In genomic region chr2:173157376-173157775, GRCm38 (mm10) we compare ENCODE assay signal across 34 mouse cellular contexts. TPM values are rescaled to one million over a fixed set of nuclear protein-coding genes. Genes with fewer than 3 reads are reported as not detected.
DNase-seq lines count a peak whose midpoint lies in the region; ATAC-seq lines count a peak whose summit lies in the region.
"Had no signal": no experiment of that assay in that cellular context is flagged by ENCODE, and none has a peak within 500 bp of the region (broad histone marks: within the 10 kb centered on the region; RNA-seq: fewer than 3 reads in every experiment).

No protein-coding gene starts in this region.

- H3K9me3 ChIP-seq in intestine, embryonic 16.5 days (ENCODE audit: control insufficient read depth, low read length) = no peaks in the 10 kb centered on the region
- no peaks in the 10 kb centered on the region for H3K9me3 ChIP-seq in intestine, embryonic 15.5 days
- H3K9me3 ChIP-seq in kidney, embryonic 16.5 days (ENCODE audit: low read length) = no peaks in the 10 kb centered on the region
- H3K9me3 ChIP-seq: heart, embryonic 12.5 days; hindbrain, embryonic 13.5 days; limb, embryonic 12.5 days; liver, embryonic 13.5 days; neural tube, embryonic 15.5 days; stomach, embryonic 15.5 days had no signal

- H3K4me3 ChIP-seq in intestine, embryonic 16.5 days (ENCODE audit: low read length) = no peak overlapping the region
- H3K4me3 ChIP-seq in intestine, embryonic 15.5 days (replicated peaks) = no peak overlapping the region
- H3K4me3 ChIP-seq in kidney, embryonic 16.5 days (ENCODE audit: low read length) = no peak overlapping the region
- H3K4me3 ChIP-seq: erythroblast, embryonic 14.5 days; gastrocnemius, adult 2 months; heart, embryonic 12.5 days; hindbrain, embryonic 13.5 days; limb, embryonic 12.5 days; liver, embryonic 13.5 days; neural tube, embryonic 15.5 days; stomach, embryonic 15.5 days had no signal

- no peak for DNase-seq in kidney, postnatal 4 days
- peak; percentile 75 for DNase-seq in A20 (ENCODE audit: low read depth, low spot score)
- DNase-seq in induced T-regulatory cell, adult 2 months (ENCODE audit: low read depth) = peak; percentile 28
- DNase-seq in cerebellum, adult 9-11 months = no peak
- DNase-seq in urinary bladder, adult 18-20 months (ENCODE audit: low spot score in 2 of 2) = no peak
- DNase-seq: adrenal gland, adult 8-10 months; cerebellum, adult 11-12 months; cerebellum, postnatal 10 days; gastrocnemius, postnatal 36 days; heart, adult 18-20 months; heart, postnatal 4 days; layer of hippocampus, adult 9-11 months; liver, embryonic 13.5 days; lung, adult 2 months; lung, postnatal 10 days; midbrain, embryonic 14.5 days; retina, postnatal 1 day; right cerebral cortex, postnatal 14 days; thymus, postnatal 25 days had no signal

- no peaks in the 10 kb centered on the region for H3K27me3 ChIP-seq in intestine, embryonic 16.5 days (replicated peaks; ENCODE audit: control insufficient read depth, insufficient read depth, low read length)
- no peaks in the 10 kb centered on the region for H3K27me3 ChIP-seq in intestine, embryonic 15.5 days (replicated peaks)
- H3K27me3 ChIP-seq in kidney, embryonic 16.5 days (ENCODE audit: insufficient read depth, low read length) = no peaks in the 10 kb centered on the region; the same call in 1 of the 2 replicates
- H3K27me3 ChIP-seq: heart, embryonic 12.5 days; hindbrain, embryonic 13.5 days; liver, embryonic 13.5 days; stomach, embryonic 15.5 days had no signal

- 0 out of 2 replicates have a peak overlapping the region, but pooled peaks have one; percentile 24 for H3K9ac ChIP-seq in intestine, embryonic 16.5 days (ENCODE audit: low read depth, low read length)
- H3K9ac ChIP-seq in intestine, embryonic 15.5 days = no peak overlapping the region
- H3K9ac ChIP-seq in kidney, embryonic 16.5 days (replicated peaks; ENCODE audit: low read length) = no peak overlapping the region
- H3K9ac ChIP-seq: heart, embryonic 12.5 days; hindbrain, embryonic 13.5 days; limb, embryonic 12.5 days; liver, embryonic 13.5 days; neural tube, embryonic 15.5 days; stomach, embryonic 15.5 days had no signal

- WGBS in intestine, embryonic 16.5 days = 51% methylated on average over 4 of the region's 4 CpGs
- WGBS in intestine, embryonic 15.5 days = 53% methylated on average over 4 of the region's 4 CpGs
- WGBS in kidney, embryonic 16.5 days = 38% methylated on average over 4 of the region's 4 CpGs

- no peak for ATAC-seq in intestine, embryonic 16.5 days
- no peak for ATAC-seq in intestine, embryonic 15.5 days
- ATAC-seq in kidney, embryonic 16.5 days (ENCODE audit: low FRiP score, low TSS enrichment) = peak; percentile 33; the same call in 1 of the 2 replicates
- ATAC-seq: forebrain, embryonic 16.5 days had no signal

- H3K27ac ChIP-seq in intestine, embryonic 16.5 days (ENCODE audit: low read length) = no peak overlapping the region
- H3K27ac ChIP-seq in intestine, embryonic 15.5 days = no peak overlapping the region
- H3K27ac ChIP-seq in kidney, embryonic 16.5 days (ENCODE audit: low read length) = no peak overlapping the region
- H3K27ac ChIP-seq: gastrocnemius, adult 2 months; hindbrain, embryonic 13.5 days; limb, embryonic 12.5 days; liver, embryonic 13.5 days; macrophage; neural tube, embryonic 15.5 days; stomach, embryonic 15.5 days had no signal

- peaks cover 35% of the 10 kb centered on the region for H3K4me1 ChIP-seq in intestine, embryonic 16.5 days (ENCODE audit: control insufficient read depth, insufficient read depth, low read length)
- H3K4me1 ChIP-seq in intestine, embryonic 15.5 days (replicated peaks) = peaks cover 29% of the 10 kb centered on the region
- peaks cover 41% of the 10 kb centered on the region for H3K4me1 ChIP-seq in kidney, embryonic 16.5 days (ENCODE audit: insufficient read depth, low read length)

- H3K36me3 ChIP-seq in intestine, embryonic 16.5 days (ENCODE audit: control insufficient read depth, insufficient read depth, low read length) = no peaks in the 10 kb centered on the region
- H3K36me3 ChIP-seq in intestine, embryonic 15.5 days = no peaks in the 10 kb centered on the region
- no peaks in the 10 kb centered on the region for H3K36me3 ChIP-seq in kidney, embryonic 16.5 days (ENCODE audit: insufficient read depth, low read length)
- H3K36me3 ChIP-seq: heart, embryonic 12.5 days; hindbrain, embryonic 13.5 days; limb, embryonic 12.5 days; liver, embryonic 13.5 days; neural tube, embryonic 15.5 days; stomach, embryonic 15.5 days had no signal

- H3K4me2 ChIP-seq in intestine, embryonic 16.5 days (ENCODE audit: low read depth, low read length) = no peak overlapping the region
- no peak overlapping the region for H3K4me2 ChIP-seq in intestine, embryonic 15.5 days (replicated peaks)
- H3K4me2 ChIP-seq in kidney, embryonic 16.5 days (replicated peaks; ENCODE audit: low read depth, low read length) = no peak overlapping the region
- H3K4me2 ChIP-seq: heart, embryonic 12.5 days; hindbrain, embryonic 13.5 days; limb, embryonic 12.5 days; liver, embryonic 13.5 days; neural tube, embryonic 15.5 days; stomach, embryonic 15.5 days had no signal

RNA-seq across cellular contexts. Expression of gene Pck1, which starts 4.5 kb away (rescaled TPM):
- 14.0 and 19.7 TPM in 2 replicates for polyA plus RNA-seq in intestine, embryonic 16.5 days (2015; fragmentation: Nextera tagmentation; extraction: Ambion mirVana)
- 7.0 and 8.4 TPM in 2 replicates for polyA plus RNA-seq in intestine, embryonic 15.5 days (2015; fragmentation: Nextera tagmentation; extraction: Ambion mirVana)
- 35.4 and 38.4 TPM in 2 replicates for polyA plus RNA-seq in kidney, embryonic 16.5 days (2015; fragmentation: Nextera tagmentation; extraction: Ambion mirVana)
- polyA plus RNA-seq: forebrain, embryonic 11.5 days; forebrain, embryonic 16.5 days; hindbrain, embryonic 13.5 days; macrophage; midbrain, embryonic 14.5 days; neural tube, embryonic 15.5 days had no signal

RNA-seq across cellular contexts. Expression of gene Ctcfl, which starts 38.1 kb away (rescaled TPM):
- polyA plus RNA-seq in intestine, embryonic 16.5 days (2015; fragmentation: Nextera tagmentation; extraction: Ambion mirVana) = 0.22 and 0.23 TPM in 2 replicates
- 0.23 and 0.36 TPM in 2 replicates for polyA plus RNA-seq in intestine, embryonic 15.5 days (2015; fragmentation: Nextera tagmentation; extraction: Ambion mirVana)
- 0.07 and 0.10 TPM in 2 replicates for polyA plus RNA-seq in kidney, embryonic 16.5 days (2015; fragmentation: Nextera tagmentation; extraction: Ambion mirVana)
- polyA plus RNA-seq: cortical plate, adult 2 months; erythroblast, embryonic 14.5 days; forebrain, embryonic 11.5 days; forebrain, embryonic 16.5 days; large intestine, adult 2 months; lung, adult 2 months; macrophage; midbrain, embryonic 14.5 days had no signal

Comparison
In these comparisons a context has a peak if more than half of its experiments do, and no peak if none do; other contexts are left out.
1. DNase-seq: peak in A20 (single experiment) and induced T-regulatory cell, adult 2 months (single experiment); none in kidney, postnatal 4 days (0 of 2), cerebellum, adult 9-11 months (single experiment) and urinary bladder, adult 18-20 months (0 of 2).